Mouse (Mus musculus) adrenal gland, postnatal 10 days (tissue): ENCODE data around the gene Abca13. TPM values are rescaled to one million over a fixed set of nuclear protein-coding genes. Genes with fewer than 3 reads are reported as not detected.

Experiments
- DNase-seq: peaks from one replicate; pipeline ENCODE4 v3.0.0; 2021; ENCODE audit warnings: mixed read lengths
- total RNA-seq, 2 experiments: library from RNA; stranded (reverse); gene quantifications; 2 replicates each; pipeline ENCODE4 v1.2.3; 2021

Abca13 gene
- total RNA-seq, 2 experiments from 2014 or later = 0.12 to 0.30 TPM

- DNase-seq = no peak
Measured at GRCm38 (mm10) chr11:9533658-9534202, 342.0 kb downstream of the Abca13 start.

- no peak for DNase-seq
Measured at GRCm38 (mm10) chr11:9536811-9537210, 345.1 kb downstream of the Abca13 start.

GRCm38 (mm10) chr11:9538328-9538727, 346.6 kb downstream of the Abca13 start:
- no peak for DNase-seq

- no peak for DNase-seq
Measured at GRCm38 (mm10) chr11:9560026-9560425, 368.3 kb downstream of the Abca13 start.

GRCm38 (mm10) chr11:9568302-9568701, 376.6 kb downstream of the Abca13 start:
- DNase-seq = no peak

- DNase-seq = no peak
Measured at GRCm38 (mm10) chr11:9570319-9570718, 378.6 kb downstream of the Abca13 start.

- no peak for DNase-seq
Measured at GRCm38 (mm10) chr11:9574894-9575293, 383.2 kb downstream of the Abca13 start.

GRCm38 (mm10) chr11:9591757-9592316, 400.1 kb downstream of the Abca13 start:
- no peak for DNase-seq

- DNase-seq = no peak
Measured at GRCm38 (mm10) chr11:9597299-9597698, 405.6 kb downstream of the Abca13 start.

GRCm38 (mm10) chr11:9601096-9601495, 409.4 kb downstream of the Abca13 start:
- no peak for DNase-seq

- DNase-seq = no peak
Measured at GRCm38 (mm10) chr11:9602137-9602536, 410.4 kb downstream of the Abca13 start.

GRCm38 (mm10) chr11:9608249-9608648, 416.5 kb downstream of the Abca13 start:
- no peak for DNase-seq

- DNase-seq = no peak
Measured at GRCm38 (mm10) chr11:9609075-9609474, 417.3 kb downstream of the Abca13 start.

- no peak for DNase-seq
Measured at GRCm38 (mm10) chr11:9616133-9616532, 424.4 kb downstream of the Abca13 start.

GRCm38 (mm10) chr11:9616665-9617064, 424.9 kb downstream of the Abca13 start:
- no peak for DNase-seq

GRCm38 (mm10) chr11:9619986-9620385, 428.2 kb downstream of the Abca13 start:
- no peak for DNase-seq

- no peak for DNase-seq
Measured at GRCm38 (mm10) chr11:9622888-9623287, 431.1 kb downstream of the Abca13 start.

- no peak for DNase-seq
Measured at GRCm38 (mm10) chr11:9624753-9625152, 433.0 kb downstream of the Abca13 start.

GRCm38 (mm10) chr11:9625812-9626211, 434.1 kb downstream of the Abca13 start:
- no peak for DNase-seq

- DNase-seq = no peak
Measured at GRCm38 (mm10) chr11:9647272-9647671, 455.5 kb downstream of the Abca13 start.

GRCm38 (mm10) chr11:9647991-9648390, 456.2 kb downstream of the Abca13 start:
- no peak for DNase-seq

GRCm38 (mm10) chr11:9666648-9667255, 475.0 kb downstream of the Abca13 start:
- DNase-seq = no peak

GRCm38 (mm10) chr11:9669430-9669829, 477.7 kb downstream of the Abca13 start:
- DNase-seq = no peak

- DNase-seq = no peak
Measured at GRCm38 (mm10) chr11:9684952-9685351, 493.2 kb downstream of the Abca13 start.
